Mouse (Mus musculus): ENCODE results near the gene Epha2.

Gene Epha2

DNA sequence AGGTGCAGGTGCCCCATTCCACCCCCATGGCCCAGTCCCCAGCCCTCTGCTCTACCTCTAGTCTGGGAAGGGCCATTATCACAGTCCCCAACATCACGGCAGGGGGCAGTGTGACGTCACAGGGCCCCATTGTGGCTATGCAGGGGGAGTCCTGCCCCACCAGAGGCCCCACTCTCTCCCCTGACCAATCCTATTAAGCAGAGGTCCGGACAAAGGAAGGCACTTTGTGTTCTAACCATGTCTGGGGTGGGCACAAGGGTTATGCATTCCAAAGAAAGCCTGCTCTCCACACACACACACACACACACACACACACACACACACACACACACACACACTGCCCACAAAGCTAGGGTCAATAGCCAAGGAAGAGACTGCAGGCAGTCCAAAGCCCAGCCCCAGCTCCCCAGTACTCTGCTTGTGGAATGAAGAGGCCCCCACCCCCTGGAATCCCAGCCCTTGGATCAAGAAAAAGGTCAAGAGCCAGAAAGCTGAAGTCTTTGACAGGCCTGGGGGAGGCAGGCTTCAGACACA lies 34.3 kb downstream of the Epha2 start:
- DNase-seq, result peak; percentile 66

DNA sequence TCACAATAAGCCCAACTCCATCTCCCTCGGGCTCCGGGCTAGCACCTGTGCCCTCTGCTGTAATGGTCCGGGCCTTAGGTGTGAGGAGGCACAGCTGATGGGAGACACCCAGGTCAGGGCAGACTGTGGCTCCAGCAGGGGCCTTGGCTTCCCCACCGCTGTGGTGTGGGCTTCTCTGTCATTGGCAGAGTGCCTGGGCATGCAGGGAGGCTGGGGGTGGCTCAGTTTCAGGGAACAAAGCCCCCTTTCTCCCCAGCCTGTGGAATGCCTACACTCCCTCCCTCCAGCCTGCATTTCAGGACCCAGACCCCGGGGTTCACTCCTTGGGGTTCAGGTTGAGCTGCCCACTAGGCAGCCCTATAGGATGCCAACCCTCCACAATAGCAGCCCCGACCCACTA lies 35.2 kb downstream of the Epha2 start:
- no peak for DNase-seq

DNA sequence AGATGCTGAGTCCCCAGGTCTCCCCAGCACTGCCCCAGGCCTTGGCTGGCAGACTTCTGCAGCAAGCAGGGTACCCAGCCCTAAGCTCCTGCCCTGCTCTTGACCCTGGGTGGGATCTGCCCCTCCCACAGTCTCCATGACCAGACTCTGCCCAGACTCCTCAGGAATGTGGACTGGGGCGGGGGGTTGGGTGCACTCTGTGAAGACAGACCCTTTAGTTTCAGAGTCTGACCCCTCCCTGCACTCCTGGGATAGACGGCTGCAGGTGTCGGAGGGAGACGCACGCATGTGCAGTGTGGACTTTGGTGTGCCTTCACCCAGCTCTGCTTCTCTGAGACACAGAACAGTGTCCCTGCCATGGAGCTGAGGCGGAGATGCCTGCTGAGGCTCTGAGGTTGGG lies 36.9 kb downstream of the Epha2 start:
- DNase-seq, result peak; percentile 26

DNA sequence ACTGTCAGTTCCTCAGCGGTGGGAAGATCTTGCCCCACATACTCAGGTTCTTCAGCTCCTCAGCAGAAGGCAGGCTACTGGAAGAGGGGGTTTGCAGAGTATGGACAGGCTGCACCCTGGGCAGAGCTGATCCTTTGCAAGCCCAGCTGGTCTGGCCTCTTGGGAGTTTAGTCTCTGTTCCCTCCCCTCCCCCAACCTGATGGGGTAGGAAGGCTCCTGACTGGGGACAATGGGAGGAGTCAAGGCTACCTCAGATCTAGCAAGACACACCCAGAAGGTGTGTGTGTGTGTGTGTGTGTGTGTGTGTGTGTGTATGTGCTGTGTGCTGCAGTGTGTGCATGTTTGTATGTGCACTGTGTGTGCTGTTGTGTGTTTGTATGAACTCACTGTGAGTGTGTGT lies 37.8 kb downstream of the Epha2 start:
- peak; percentile 42 for DNase-seq

DNA sequence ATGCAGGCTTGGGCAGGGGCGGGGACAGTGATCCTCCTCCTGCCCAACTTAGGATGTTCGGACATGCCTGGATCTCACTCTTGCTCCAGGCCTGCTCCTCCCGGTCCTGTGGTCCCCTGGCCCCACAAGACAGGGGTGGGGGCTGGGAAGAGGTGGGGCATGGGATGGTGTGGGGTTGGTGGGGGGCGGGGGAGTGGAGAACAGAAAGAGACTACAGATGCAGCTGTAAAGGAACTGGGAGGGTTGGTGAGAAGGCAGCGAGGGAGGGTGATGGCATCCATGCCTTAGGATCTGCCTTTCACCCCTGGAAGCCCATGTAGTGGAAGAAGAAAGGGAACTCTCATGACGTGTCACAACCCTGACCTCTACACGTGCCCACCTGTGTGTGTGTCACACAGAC lies 40.4 kb downstream of the Epha2 start:
- DNase-seq, result no peak

DNA sequence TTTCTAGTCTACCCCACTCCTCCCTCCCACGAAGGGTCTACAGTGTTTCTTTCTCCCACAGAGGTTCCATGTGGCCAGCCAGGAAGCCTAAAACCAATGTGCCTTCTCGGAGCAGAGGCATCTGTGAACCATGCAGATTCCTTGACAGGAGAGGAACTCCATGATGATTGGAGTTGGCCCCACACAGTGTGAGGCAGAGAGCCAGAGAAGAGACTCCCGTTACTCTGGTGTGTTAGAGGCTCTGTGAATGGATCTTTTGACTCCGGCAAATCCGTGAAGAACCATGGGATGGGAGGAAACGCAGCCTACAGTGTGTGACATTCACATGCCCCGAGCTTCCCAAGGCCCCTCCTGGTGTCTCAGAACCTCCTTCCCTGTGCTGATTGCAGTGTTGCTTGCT lies 42.5 kb downstream of the Epha2 start:
- DNase-seq, result no peak

DNA sequence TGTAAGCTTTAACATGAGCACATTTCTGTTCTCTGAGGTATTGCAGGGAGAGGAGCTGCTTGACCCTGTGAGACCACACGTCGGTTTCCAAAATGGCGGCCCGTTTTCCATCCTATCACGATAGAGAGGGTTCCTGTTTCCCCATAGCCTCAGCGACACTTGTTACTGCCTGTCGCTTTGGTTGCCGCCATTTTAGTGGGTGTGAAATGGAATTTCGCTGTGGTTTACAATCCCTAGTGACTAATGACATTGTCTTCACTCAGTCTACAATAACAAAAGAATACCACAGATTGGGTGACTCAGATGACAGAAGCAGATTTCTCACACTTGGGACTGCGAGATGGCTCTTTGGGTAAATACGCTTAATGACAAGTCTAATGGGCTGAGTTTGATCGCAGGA lies 44.2 kb downstream of the Epha2 start:
- no peak for DNase-seq

DNA sequence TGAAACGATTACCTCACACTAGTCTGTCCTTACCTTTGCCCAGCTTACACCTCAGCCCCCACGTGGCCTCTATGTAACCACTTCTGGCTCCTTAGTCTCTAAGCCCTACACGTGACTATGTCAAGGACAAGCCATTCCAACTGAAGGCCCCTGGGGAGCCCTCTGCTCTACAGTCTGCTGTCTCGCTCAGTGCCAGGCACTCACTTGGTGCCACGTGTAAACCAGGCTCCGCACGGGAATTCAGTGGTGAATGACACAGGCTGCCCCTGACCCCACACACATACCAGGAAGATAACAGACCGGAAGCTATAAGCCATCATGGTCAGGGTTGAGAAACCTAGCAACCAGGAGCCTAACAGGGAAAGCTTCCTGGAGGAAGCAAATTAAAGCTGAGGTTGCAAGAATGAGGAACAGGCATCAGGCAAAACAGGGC lies 46.3 kb downstream of the Epha2 start:
- peak; percentile 41 for DNase-seq

DNA sequence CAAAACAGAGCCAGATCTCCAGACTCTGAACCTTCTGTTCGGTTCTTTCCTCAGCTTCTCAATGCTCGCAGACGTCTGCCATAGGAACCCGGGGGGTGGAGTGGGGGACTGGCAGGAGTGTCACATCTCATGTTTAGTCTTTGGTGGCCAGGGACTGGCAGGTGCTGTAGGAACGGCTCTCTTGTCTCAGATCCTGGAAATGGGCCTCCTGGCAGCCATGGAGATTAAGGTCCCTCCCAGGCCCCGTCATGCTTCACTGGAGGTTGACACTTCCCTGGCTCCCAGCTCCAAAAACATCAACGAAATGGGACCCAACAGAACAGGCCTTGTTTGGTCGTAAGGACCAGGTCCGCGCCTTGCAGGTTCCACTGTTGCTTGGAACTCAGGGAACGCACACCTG lies 47.6 kb downstream of the Epha2 start:
- DNase-seq, result no peak

DNA sequence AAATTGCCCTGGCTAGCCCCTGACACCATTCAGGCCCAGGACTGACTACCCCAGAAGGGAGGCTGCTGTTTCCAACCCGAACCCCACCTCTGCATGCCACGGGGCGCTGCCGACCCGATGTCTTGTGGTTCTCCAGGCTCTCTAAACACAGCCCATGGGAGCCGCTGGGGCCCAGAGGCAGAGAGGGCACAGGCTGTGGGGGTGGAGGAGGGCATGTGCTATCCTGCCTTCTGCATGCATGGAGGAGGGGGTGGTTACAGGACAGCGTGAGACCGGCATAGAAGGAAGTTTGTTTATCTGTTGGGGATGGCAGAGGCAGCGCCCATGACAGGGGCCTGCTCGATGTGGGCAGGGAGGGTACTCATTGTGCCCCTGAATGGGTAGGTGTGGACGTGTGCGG lies 49.0 kb downstream of the Epha2 start:
- DNase-seq, result no peak

DNA sequence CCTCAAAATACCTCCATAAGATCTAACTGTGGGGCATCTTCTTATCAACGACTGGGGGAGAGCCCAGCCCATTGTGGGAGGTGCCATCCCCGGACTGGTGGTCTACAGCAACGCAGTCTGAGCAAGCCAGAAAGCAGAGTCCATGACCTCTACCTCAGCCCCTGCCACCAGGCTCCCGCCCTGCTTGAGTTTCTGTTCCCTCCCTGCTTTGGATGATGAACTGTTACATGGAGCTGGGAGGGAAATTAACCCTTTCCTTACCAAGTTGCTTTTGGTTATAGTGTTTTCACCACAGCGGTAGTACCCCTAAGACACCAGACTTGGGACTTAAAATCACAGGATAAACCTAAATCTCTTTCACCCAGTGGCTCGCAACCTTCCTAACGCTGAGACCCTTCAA lies 50.9 kb downstream of the Epha2 start:
- no peak for DNase-seq

DNA sequence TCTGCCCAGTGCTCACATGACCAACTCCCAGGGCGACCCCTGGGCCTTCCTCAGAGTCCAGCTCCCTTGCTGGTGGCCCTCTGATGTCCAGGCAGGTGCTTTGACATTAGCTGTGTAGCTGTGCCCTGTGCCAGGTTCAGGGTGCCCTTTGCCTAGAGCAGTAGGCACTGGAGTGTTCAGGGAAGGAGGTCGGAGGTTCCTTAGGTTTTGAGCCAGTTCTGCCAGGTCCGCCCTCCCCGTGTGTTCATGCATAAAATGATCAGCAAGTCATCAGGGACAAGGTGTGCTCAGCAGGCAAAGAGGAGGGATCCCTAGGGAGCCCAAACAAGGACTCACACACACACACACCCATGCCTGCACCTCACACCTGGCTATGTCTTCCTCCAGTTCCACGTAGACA lies 51.9 kb downstream of the Epha2 start:
- DNase-seq, result no peak

DNA sequence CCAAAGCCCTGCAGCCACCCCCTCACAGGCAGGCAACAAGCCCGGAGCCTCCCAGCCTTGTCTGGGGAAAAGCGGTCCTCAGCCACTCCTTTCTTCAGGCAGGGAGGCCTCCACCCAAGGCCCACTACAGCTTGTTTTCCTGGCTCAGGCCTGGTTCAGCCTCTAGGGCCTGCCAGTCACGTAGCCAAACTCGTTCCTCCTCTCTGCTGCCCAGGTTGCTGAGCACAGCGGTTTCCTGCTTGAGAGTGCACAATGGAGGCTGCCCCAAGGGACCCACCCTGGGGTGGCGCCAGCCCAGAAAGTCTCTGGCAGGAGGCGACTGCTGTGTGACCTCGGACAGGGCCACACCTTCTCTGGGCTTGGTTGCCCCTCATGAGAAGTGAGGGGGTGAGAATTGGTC lies 52.8 kb downstream of the Epha2 start:
- peak; percentile 63 for DNase-seq

DNA sequence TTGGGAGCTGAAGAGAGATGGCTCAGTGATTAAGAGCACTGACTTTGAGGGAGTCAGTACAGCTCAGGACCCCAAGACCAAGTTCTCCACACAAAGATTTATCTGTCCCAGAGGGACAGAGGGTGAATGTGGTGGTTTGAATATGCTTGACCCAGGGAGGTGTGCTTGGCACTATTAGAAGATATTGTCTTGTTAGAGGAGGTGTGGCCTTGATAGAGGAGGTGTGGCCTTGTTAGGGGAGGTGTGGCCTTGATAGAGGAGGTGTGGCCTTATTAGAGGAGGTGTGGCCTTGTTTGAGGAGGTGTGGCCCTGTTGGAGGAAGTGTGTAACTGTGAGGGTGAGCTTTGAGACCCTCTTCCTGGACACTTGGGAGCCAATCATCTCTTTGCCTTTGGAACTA lies 56.8 kb downstream of the Epha2 start:
- DNase-seq, result no peak

DNA sequence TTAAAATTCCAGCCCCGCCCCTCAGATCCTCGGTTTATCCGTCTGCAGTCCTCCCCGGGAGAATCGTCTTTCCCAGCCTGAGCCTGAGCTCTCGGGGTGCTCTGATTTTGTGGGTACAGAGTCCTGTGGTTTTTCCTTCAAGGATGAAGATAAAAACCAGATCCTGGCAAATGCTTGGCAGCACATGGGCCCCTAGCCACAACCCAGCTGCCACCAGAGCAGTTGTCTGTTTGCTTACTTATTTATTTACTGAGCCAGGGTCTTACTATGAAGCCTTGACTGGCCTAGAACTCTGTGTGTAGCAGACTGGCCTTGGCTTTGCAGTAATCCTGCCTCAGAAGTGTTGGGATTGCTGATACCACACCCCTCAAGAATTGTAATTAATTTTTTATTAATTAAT lies 58.2 kb downstream of the Epha2 start:
- DNase-seq, result no peak

DNA sequence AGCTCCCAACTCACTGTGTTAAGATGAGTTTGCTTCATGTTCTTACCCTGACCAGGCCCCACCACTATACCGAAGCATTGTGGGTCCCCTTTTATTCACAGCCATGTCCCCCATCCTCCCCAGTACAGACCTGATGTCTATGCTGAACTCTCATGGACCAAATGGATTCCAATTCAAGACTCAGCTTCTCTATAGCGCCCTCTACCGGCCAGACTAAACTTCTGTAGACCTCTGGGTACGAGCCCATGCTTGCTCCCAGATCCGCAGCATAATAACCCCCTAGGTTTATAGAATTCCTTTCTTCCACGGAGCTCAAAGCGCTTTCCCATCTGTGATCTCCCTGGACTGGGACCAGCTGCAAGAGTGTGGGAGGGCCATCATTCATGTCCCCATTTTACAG lies 59.8 kb downstream of the Epha2 start:
- DNase-seq, result peak; percentile 50

DNA sequence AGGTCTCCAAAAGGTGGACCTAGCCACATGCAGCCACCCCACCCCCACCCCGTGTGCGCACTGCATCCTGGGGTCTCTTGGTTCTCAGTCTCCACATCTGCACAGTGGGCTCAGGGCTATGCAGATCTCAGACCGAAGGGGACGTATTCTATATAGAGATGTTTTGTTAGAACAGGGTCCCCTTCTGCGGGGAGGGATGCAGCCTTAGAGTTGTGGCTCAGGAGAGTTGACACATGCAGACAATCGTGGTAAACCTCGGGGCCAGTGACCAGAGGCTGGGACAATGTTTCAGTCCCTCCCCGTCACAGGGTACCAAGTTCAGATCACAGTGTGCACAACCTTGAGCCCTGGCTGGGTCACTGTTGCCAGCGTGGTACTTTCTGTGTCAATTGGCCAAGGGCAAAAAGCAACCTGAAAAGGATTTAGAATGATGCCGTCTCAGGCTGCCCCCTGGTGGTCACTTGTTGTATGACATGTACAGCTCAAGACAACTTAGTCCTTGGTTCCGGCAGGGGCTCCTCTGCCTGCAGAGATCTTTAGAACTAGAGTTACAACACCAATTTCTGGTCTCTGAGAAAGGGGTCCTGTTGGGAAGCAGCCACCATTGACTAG lies 62.0 kb downstream of the Epha2 start:
- DNase-seq, result peak; percentile 90

DNA sequence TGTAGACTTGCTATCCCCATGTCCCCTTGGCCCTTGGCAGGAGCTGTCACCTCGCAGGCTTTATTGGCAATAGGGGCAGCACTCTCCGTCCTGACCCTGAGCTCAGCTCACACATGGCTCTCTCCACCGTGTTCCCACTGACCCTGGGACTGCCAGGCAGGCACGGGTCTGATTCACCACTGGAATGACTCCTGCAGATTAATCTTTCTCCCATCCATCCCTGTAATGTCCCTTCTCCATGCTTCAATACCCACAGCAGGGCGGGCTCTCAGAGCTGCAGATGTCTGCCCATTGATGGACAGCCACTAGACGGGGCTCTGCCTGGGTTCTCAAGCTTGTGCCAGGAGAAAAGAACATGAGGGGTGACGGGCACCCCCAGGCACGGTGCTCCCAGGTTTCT lies 64.1 kb downstream of the Epha2 start:
- peak; percentile 49 for DNase-seq

DNA sequence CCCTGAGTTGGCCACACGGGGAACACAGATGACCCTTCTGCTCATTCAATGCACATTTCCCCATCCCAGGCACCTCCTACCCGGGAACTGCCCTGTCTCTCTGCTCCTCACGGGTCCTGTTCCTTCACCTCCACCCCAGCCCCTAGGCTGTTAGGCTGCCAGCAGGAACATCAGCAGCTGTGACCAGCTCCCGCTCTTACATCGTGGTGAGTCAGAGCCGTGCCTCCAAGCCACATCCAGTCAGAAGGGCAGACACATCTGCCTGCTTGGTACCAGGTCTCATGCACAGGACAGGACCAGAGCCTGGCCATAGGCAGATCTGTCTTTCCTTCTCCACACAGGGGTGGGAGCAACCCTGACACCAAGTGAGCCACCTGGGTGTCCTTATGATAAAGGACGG lies 64.8 kb downstream of the Epha2 start:
- no peak for DNase-seq

DNA sequence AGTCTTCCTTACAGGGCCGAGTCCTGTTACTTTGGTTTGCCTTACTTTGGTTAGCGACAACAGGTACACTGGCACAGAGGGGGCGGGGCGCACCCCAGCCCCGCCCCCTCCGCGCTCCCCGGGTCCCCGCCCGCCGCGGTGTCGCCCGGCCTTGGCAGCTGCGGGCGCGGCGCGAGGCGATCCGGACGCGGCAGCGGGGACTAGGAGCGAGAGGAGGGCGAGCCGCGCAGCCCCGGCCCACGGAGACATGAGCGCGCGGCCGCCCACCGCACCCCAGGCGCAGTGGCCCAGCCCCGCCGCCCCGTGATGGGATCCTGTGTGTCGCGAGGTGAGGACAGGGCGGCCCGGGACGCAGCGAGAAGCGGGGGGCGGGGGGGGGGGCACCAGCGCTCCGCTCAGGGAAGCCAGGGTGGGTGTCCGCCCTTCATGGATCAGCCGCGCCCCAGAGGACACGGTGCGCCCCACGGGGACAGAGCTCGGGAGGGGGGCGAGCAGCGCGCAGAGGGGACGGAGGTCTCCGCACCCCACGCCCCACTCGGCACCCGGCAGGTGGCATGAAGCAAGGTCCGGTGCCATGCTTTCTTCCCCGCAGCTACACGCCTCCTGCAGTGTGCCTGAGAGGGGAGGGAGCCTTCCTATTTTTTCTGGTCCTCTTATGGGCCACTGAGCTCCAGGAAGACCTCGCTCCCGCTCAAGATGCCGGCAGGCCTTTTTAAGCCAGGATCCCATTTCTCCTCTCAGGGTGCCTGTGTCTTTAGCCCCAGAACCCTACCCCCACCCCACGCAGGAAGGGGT lies 67.2 kb downstream of the Epha2 start, which contains the start of gene Fam131c:
Gene Fam131c, plus strand, starts transcription at position 224 of the 795 bp plus-strand sequence.
- DNase-seq, result peak; percentile 72

DNA sequence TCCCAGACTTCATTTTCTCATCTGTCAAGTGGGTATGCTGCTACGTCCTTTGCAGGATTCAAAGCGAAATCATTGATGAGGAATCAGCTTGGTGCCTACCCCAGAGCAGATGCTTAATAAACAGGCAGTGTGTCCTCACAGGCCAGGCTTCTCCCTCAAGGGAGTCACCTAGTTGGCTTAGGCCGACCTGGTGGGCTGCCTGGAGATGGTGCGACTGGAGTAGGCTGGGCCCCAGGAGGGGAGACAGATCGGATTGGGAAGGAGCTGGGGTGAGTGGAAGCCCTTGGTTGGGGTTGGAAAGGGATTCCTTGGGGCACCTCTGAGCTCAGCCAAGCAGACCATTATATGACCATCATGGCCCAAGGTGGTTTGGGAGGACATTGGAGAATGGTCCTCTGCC lies 71.4 kb downstream of the Epha2 start:
- no peak for DNase-seq

All from kidney, postnatal 10 days (tissue).